Mouse (Mus musculus) heart, postnatal 0 days (tissue): ENCODE measurements around the gene Xpnpep3. TPM values are rescaled to one million over a fixed set of nuclear protein-coding genes. Genes with fewer than 3 reads are reported as not detected.

ENCODE experiments used
- ATAC-seq: fragments of 200-750 bp; cut with Nextera tagmentation; 2 replicates; pipeline ENCODE4 v1.8.0; 2017; ENCODE audit warnings: low read depth, moderate number of reproducible peaks, moderate library complexity; ENCODE audit not compliant: insufficient read depth
- DNase-seq: peaks from one replicate; pipeline ENCODE4 v3.0.0-alpha.2; 2016; ENCODE audit warnings: low spot score
- H3K27ac ChIP-seq: fragments of 300-500 bp; sonication (generic); 2 replicates; pipeline ENCODE4 v1.5.1; 2014; ENCODE audit warnings: low read depth, mild to moderate bottlenecking
- H3K27me3 ChIP-seq: fragments of 300-500 bp; sonication (generic); 2 replicates; pipeline ENCODE4 v1.6.1; 2014; ENCODE audit warnings: low read length, mixed read lengths; ENCODE audit not compliant: control insufficient read depth, insufficient read depth
- H3K36me3 ChIP-seq: fragments of 300-500 bp; sonication (generic); replicated peaks from 2 replicates; pipeline ENCODE4 v1.6.1; 2014; ENCODE audit warnings: low read length, mixed read lengths; ENCODE audit not compliant: control insufficient read depth, insufficient read depth
- H3K4me1 ChIP-seq: fragments of 300-500 bp; sonication (generic); 2 replicates; pipeline ENCODE4 v1.6.1; 2014; ENCODE audit warnings: antibody characterized with exemption; ENCODE audit not compliant: control insufficient read depth, insufficient read depth
- H3K4me2 ChIP-seq: fragments of 300-500 bp; sonication (generic); 2 replicates; pipeline ENCODE4 v1.6.1; 2014; ENCODE audit warnings: low read depth, mild to moderate bottlenecking, low read length, moderate library complexity
- H3K4me3 ChIP-seq: fragments of 300-500 bp; sonication (generic); 2 replicates; pipeline ENCODE4 v1.5.1; 2014; ENCODE audit warnings: low read depth, low read length
- H3K9ac ChIP-seq: fragments of 300-500 bp; sonication (generic); replicated peaks from 2 replicates; pipeline ENCODE4 v1.6.1; 2014; ENCODE audit warnings: low read depth, low read length, mixed read lengths
- H3K9me3 ChIP-seq: fragments of 300-500 bp; sonication (generic); replicated peaks from 2 replicates; pipeline ENCODE4 v1.6.1; 2016; ENCODE audit warnings: low read length; ENCODE audit not compliant: control insufficient read depth
- CTCF ChIP-seq: IDR thresholded peaks from 2 replicates; pipeline ENCODE4 v1.5.1; 2016; ENCODE audit warnings: antibody characterized with exemption, control low read depth, low read depth
- EP300 ChIP-seq: IDR thresholded peaks from 2 replicates; pipeline ENCODE4 v1.6.1; 2016; ENCODE audit warnings: antibody characterized with exemption, low read depth
- WGBS: fragments of 180-500 bp; shearing (Covaris S2); extraction: QIAGEN DNeasy Blood & Tissue Kit; methylation state at CpG from one replicate; pipeline ENCODE4 v1.1.7; 2014; 5-methylcytosine and 5-hydroxymethylcytosine counted together
- polyA plus RNA-seq: library from polyadenylated mRNA; unstranded; fragments of >200 nt; fragmentation: Nextera tagmentation; extraction: Ambion mirVana; gene quantifications from 2 replicates; pipeline ENCODE4 v1.2.1, GENCODE M21; 2015
- total RNA-seq: library from RNA; depleted of rRNA; stranded (reverse); fragments of >200 nt; gene quantifications from 2 replicates; pipeline ENCODE4 v1.2.3, GENCODE M21; 2014; ENCODE audit warnings: low replicate concordance; rRNA removed

The Xpnpep3 gene
- total and polyA plus RNA-seq, 2 experiments from 2014 or later: 7.3 to 10.5 TPM

DNA sequence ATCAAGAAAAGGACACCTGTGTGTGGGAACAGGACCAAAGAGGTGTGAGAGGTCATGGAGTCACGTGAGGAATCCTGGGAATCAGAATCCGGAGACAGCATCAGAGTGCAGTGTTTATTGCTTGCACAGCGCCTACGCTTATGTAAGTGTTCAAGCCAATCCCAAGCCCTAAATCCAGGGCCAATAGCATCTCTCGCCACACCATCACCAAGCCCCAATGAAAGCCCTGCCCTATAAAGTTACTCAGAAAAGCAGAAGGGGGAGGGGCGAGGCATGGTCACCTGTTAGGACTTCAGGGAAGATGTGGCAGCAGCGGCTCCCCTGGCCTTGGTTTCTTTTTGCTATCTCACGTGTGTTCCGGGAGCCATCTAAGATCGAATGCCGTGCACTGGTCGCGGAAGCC lies 81.0 kb downstream of the Xpnpep3 start:
- H3K27ac ChIP-seq: no peak overlapping the region
- no peaks in the 10 kb centered on the region for H3K9me3 ChIP-seq
- H3K9ac ChIP-seq: no peak overlapping the region
- DNase-seq (peak; percentile 21), ATAC-seq (no peak)
- peak overlapping the region; percentile 62 for H3K4me2 ChIP-seq
- no peaks in the 10 kb centered on the region for H3K4me1 ChIP-seq
- WGBS: 18% methylated on average over 13 of the region's 13 CpGs
- H3K4me3 ChIP-seq: peak overlapping the region; percentile 37
- TF ChIP-seq CTCF (no peak), EP300 (no peak)
- H3K27me3 ChIP-seq: no peaks in the 10 kb centered on the region
- H3K36me3 ChIP-seq: no peaks in the 10 kb centered on the region

GRCm38 (mm10) chr15:81482966-81483365 lies 83.0 kb downstream of the Xpnpep3 start:
- no peak for TF ChIP-seq CTCF
- TF ChIP-seq EP300: no peak
- no peak overlapping the region for H3K27ac ChIP-seq
- DNase-seq (no peak), ATAC-seq (no peak)
- H3K9ac ChIP-seq: no peak overlapping the region
- no peaks in the 10 kb centered on the region for H3K9me3 ChIP-seq
- no peak overlapping the region for H3K4me3 ChIP-seq
- 84% methylated on average over 2 of the region's 2 CpGs for WGBS
- H3K4me2 ChIP-seq: no peak overlapping the region
- H3K36me3 ChIP-seq: no peaks in the 10 kb centered on the region
- no peaks in the 10 kb centered on the region for H3K27me3 ChIP-seq
- no peaks in the 10 kb centered on the region for H3K4me1 ChIP-seq

DNA sequence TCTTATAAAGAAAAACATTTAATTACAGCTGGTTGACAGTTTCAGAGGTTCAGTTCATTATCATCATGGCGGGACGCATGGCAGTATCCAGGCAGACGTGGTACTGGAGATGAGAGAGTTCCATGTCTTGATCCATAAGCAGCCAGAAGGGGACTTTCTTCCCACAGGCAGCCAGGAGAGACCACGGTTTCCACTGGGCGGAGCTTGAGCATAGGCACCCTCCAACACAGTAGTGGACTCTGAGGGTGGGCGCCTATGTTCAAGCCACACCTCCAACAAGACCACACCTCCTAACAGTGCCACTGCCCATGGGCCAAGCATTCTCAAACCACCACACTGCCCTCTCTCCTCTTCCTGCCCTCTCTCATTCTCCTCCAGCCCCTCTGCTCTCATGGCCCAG lies 83.8 kb downstream of the Xpnpep3 start:
- 85% methylated on average over 6 of the region's 6 CpGs for WGBS
- ATAC-seq (no peak), DNase-seq (no peak)
- H3K36me3 ChIP-seq: no peaks in the 10 kb centered on the region
- no peak overlapping the region for H3K4me2 ChIP-seq
- no peak overlapping the region for H3K4me3 ChIP-seq
- TF ChIP-seq CTCF: no peak
- TF ChIP-seq EP300: no peak
- H3K4me1 ChIP-seq: no peaks in the 10 kb centered on the region
- no peaks in the 10 kb centered on the region for H3K9me3 ChIP-seq
- H3K9ac ChIP-seq: no peak overlapping the region
- no peak overlapping the region for H3K27ac ChIP-seq
- no peaks in the 10 kb centered on the region for H3K27me3 ChIP-seq

DNA sequence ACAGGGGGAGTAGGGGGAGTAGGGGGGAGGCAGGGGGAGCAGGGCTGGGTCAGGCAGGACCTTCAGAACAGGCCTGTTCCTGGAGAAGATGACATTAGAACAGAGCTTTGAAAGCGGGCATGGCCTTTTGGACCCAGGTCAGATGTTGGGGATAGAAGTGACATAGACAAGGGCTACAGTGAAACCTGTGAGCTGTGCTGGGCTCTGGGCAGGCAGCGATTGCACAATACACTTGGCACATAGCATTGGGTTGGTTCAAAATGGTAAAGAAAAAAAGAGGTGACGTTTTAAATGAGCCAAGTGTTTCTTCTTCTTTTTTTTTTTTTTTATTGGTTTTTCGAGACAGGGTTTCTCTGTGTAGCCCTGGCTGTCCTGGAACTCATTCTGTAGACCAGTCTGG lies 85.5 kb downstream of the Xpnpep3 start:
- Histone ChIP-seq H3K36me3 (no peaks in the 10 kb centered on the region), H3K4me2 (no peak overlapping the region), H3K9ac (no peak overlapping the region), H3K27ac (no peak overlapping the region), H3K9me3 (no peaks in the 10 kb centered on the region), H3K4me3 (no peak overlapping the region), H3K4me1 (no peaks in the 10 kb centered on the region), H3K27me3 (no peaks in the 10 kb centered on the region)
- TF ChIP-seq CTCF: no peak
- TF ChIP-seq EP300: no peak
- ATAC-seq (no peak), DNase-seq (no peak)
- 82% methylated on average over 4 of the region's 4 CpGs for WGBS

DNA sequence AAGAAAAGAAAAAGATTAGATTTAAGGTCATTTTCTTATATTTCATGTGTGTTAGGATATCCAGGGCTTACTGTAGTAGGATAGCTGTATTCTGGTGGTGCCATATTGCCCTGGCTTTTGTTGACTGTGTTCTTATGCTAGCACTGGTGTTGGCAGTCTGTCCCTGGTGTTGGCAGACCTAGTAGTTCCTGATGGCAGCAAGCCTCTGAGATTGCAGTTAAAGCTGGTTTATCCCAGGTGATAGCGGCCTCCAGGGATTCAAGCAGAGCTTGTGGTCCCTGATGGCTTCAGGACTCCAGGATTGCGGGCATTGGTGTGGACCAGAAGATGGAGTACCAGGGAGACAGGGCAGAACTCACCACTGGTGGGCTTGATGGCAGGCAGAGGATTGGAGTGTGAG lies 103.5 kb downstream of the Xpnpep3 start:
- ATAC-seq: no peak
- H3K4me3 ChIP-seq: no peak overlapping the region
- TF ChIP-seq CTCF (no peak), EP300 (no peak)
- no peaks in the 10 kb centered on the region for H3K36me3 ChIP-seq
- H3K4me1 ChIP-seq: no peaks in the 10 kb centered on the region
- no peak for DNase-seq
- H3K9ac ChIP-seq: no peak overlapping the region
- no peak overlapping the region for H3K27ac ChIP-seq
- WGBS: 76% methylated on average over 2 of the region's 2 CpGs
- H3K27me3 ChIP-seq: no peaks in the 10 kb centered on the region
- H3K4me2 ChIP-seq: no peak overlapping the region
- H3K9me3 ChIP-seq: no peaks in the 10 kb centered on the region

DNA sequence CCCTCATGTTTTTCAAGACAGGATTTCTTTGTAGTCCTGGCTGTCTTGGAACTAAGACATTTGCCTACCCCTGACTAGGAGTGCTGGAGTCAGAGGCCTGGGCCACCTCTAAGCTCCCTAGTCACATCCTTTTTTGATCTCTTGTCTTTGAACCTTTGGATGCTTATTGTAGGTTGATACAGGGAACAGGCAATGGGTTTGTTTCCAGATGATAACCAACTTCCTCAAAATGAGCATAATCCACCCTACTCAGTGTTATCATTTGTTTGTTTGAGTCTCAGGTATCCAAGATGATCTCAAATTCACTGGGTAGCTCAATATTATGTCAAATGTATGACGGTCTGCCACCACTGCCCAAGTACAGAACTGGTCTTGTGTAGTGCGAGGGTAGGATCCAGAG lies 104.1 kb downstream of the Xpnpep3 start:
- DNase-seq: no peak
- no peak overlapping the region for H3K9ac ChIP-seq

More for the DNA sequence above, 104.1 kb downstream of the Xpnpep3 start:
- H3K27ac ChIP-seq: no peak overlapping the region
- no peaks in the 10 kb centered on the region for H3K27me3 ChIP-seq
- WGBS: 87% methylated on average over 2 of the region's 2 CpGs
- no peak for ATAC-seq
- no peak overlapping the region for H3K4me2 ChIP-seq
- no peaks in the 10 kb centered on the region for H3K9me3 ChIP-seq
- H3K4me3 ChIP-seq: no peak overlapping the region
- no peaks in the 10 kb centered on the region for H3K4me1 ChIP-seq
- TF ChIP-seq CTCF (no peak), EP300 (no peak)
- no peaks in the 10 kb centered on the region for H3K36me3 ChIP-seq

Other genes starting within 250 kb of the Xpnpep3 start
- gene Mrtfa, start 209.4 kb upstream of the Xpnpep3 start, total RNA-seq: 11.4 and 26.0 TPM in 2 replicates
- 4.9 and 5.8 TPM in 2 replicates for gene Mrtfa, start 209.4 kb upstream of the Xpnpep3 start, polyA plus RNA-seq
- gene Mchr1, start 164.6 kb upstream of the Xpnpep3 start, total RNA-seq: 4.2 TPM in 1 of 2 replicates, not detected in the other
- not detected in 2 replicates for gene Mchr1, start 164.6 kb upstream of the Xpnpep3 start, polyA plus RNA-seq
- 20.1 and 35.7 TPM in 2 replicates for gene Slc25a17, start 39.3 kb upstream of the Xpnpep3 start, total RNA-seq
- 39.8 and 40.8 TPM in 2 replicates for gene Slc25a17, start 39.3 kb upstream of the Xpnpep3 start, polyA plus RNA-seq
- 52.8 and 55.2 TPM in 2 replicates for gene St13, start 61 bp upstream of the Xpnpep3 start, total RNA-seq
- gene St13, start 61 bp upstream of the Xpnpep3 start, polyA plus RNA-seq: 85.4 and 90.4 TPM in 2 replicates
- not detected in 2 replicates for gene Dnajb7, start 8.2 kb downstream of the Xpnpep3 start, total RNA-seq
- gene Dnajb7, start 8.2 kb downstream of the Xpnpep3 start, polyA plus RNA-seq: 0.46 and 0.55 TPM in 2 replicates
- 59.6 and 131 TPM in 2 replicates for gene Rbx1, start 66.2 kb downstream of the Xpnpep3 start, total RNA-seq
- 445 and 462 TPM in 2 replicates for gene Rbx1, start 66.2 kb downstream of the Xpnpep3 start, polyA plus RNA-seq
- gene Ep300, start 185.2 kb downstream of the Xpnpep3 start, total RNA-seq: 24.3 and 38.5 TPM in 2 replicates
- gene Ep300, start 185.2 kb downstream of the Xpnpep3 start, polyA plus RNA-seq: 4.0 and 5.6 TPM in 2 replicates